Mouse (Mus musculus) liver, embryonic 16.5 days (tissue): ENCODE results near the gene Ctsl. TPM values are rescaled to one million over a fixed set of nuclear protein-coding genes. Genes with fewer than 3 reads are reported as not detected.

ENCODE experiments used
- ATAC-seq: fragments of 200-750 bp; cut with Nextera tagmentation; 2 replicates; pipeline ENCODE4 v1.8.0; 2017; ENCODE audit warnings: low read depth, mild to moderate bottlenecking, moderate number of reproducible peaks, moderate library complexity
- H3K27ac ChIP-seq: fragments of 300-500 bp; sonication (generic); 2 replicates; pipeline ENCODE4 v1.5.1; 2014; ENCODE audit warnings: mild to moderate bottlenecking, low read length
- H3K27me3 ChIP-seq: fragments of 300-500 bp; sonication (generic); 2 replicates; pipeline ENCODE4 v1.6.1; 2014; ENCODE audit warnings: low read depth, low read length, mixed read lengths; ENCODE audit not compliant: control insufficient read depth, insufficient read depth
- H3K36me3 ChIP-seq: fragments of 300-500 bp; sonication (generic); 2 replicates; pipeline ENCODE4 v1.6.1; 2014; ENCODE audit warnings: mild to moderate bottlenecking; ENCODE audit not compliant: control insufficient read depth, insufficient read depth
- H3K4me1 ChIP-seq: fragments of 300-500 bp; sonication (generic); 2 replicates; pipeline ENCODE4 v1.6.1; 2014; ENCODE audit warnings: low read depth, low read length, mixed read lengths; ENCODE audit not compliant: control insufficient read depth
- H3K4me2 ChIP-seq: fragments of 300-500 bp; sonication (generic); 2 replicates; pipeline ENCODE4 v1.6.1; 2014; ENCODE audit warnings: low read depth, low read length, mixed read lengths
- H3K4me3 ChIP-seq: fragments of 300-500 bp; sonication (generic); 2 replicates; pipeline ENCODE4 v1.5.1; 2014; ENCODE audit warnings: low read depth, mild to moderate bottlenecking, low read length
- H3K9ac ChIP-seq: fragments of 300-500 bp; sonication (generic); 2 replicates; pipeline ENCODE4 v1.6.1; 2014; ENCODE audit warnings: low read depth, low read length
- H3K9me3 ChIP-seq: fragments of 300-500 bp; sonication (generic); replicated peaks from 2 replicates; pipeline ENCODE4 v1.6.1; 2016; ENCODE audit warnings: low read length; ENCODE audit not compliant: control insufficient read depth
- WGBS: fragments of 180-500 bp; shearing (Covaris S2); extraction: QIAGEN DNeasy Blood & Tissue Kit; methylation state at CpG from one replicate; pipeline ENCODE4 v1.1.7; 2014; ENCODE audit not compliant: insufficient replicate concordance; 5-methylcytosine and 5-hydroxymethylcytosine counted together
- polyA plus RNA-seq: library from polyadenylated mRNA; unstranded; fragments of >200 nt; fragmentation: Nextera tagmentation; extraction: Ambion mirVana; gene quantifications from 2 replicates; pipeline ENCODE4 v1.2.1, GENCODE M21; 2015

The Ctsl gene
- polyA plus RNA-seq, 1 experiment from 2014 or later, result 242 TPM

GRCm38 (mm10) chr13:64365326-64365725 lies 5.4 kb downstream of the Ctsl start:
- H3K36me3 ChIP-seq, result peaks cover 3% of the 10 kb centered on the region; the same call in 1 of the 2 replicates

GRCm38 (mm10) chr13:64364258-64364657 lies 6.4 kb downstream of the Ctsl start:
- Histone ChIP-seq H3K4me3 (no peak overlapping the region), H3K4me1 (no peaks in the 10 kb centered on the region), H3K4me2 (no peak overlapping the region), H3K27me3 (no peaks in the 10 kb centered on the region), H3K36me3 (peaks cover 3% of the 10 kb centered on the region; the same call in 1 of the 2 replicates), H3K9ac (no peak overlapping the region), H3K27ac (no peak overlapping the region), H3K9me3 (no peaks in the 10 kb centered on the region)
- 50% methylated on average over 2 of the region's 2 CpGs for WGBS
- peak; percentile 16; the same call in 1 of the 2 replicates for ATAC-seq

More at GRCm38 (mm10) chr13:64365326-64365725, 5.4 kb downstream of the Ctsl start:
- H3K4me1 ChIP-seq, result peaks cover 6% of the 10 kb centered on the region
- no peak overlapping the region for H3K4me3 ChIP-seq
- H3K9ac ChIP-seq, result no peak overlapping the region
- H3K9me3 ChIP-seq, result no peaks in the 10 kb centered on the region
- no peak overlapping the region for H3K27ac ChIP-seq
- no peaks in the 10 kb centered on the region for H3K27me3 ChIP-seq
- no peak overlapping the region for H3K4me2 ChIP-seq
- ATAC-seq, result no peak

- peaks cover 2% of the 10 kb centered on the region; the same call in 1 of the 2 replicates for H3K4me1 ChIP-seq
- WGBS, result 66% methylated on average over 6 of the region's 6 CpGs
- H3K27me3 ChIP-seq, result no peaks in the 10 kb centered on the region
- no peak for ATAC-seq
- no peak overlapping the region for H3K27ac ChIP-seq
- no peaks in the 10 kb centered on the region for H3K9me3 ChIP-seq
- no peak overlapping the region for H3K9ac ChIP-seq
- no peak overlapping the region for H3K4me2 ChIP-seq
- H3K36me3 ChIP-seq, result no peaks in the 10 kb centered on the region; the same call in 1 of the 2 replicates
- no peak overlapping the region for H3K4me3 ChIP-seq
These were observed 8.6 kb downstream of the Ctsl start for GRCm38 (mm10) chr13:64362139-64362538.

- Histone ChIP-seq H3K4me3 (no peak overlapping the region), H3K9ac (no peak overlapping the region), H3K27ac (no peak overlapping the region), H3K27me3 (no peaks in the 10 kb centered on the region), H3K4me1 (peaks cover 2% of the 10 kb centered on the region; the same call in 1 of the 2 replicates), H3K4me2 (no peak overlapping the region), H3K36me3 (no peaks in the 10 kb centered on the region), H3K9me3 (no peaks in the 10 kb centered on the region)
- ATAC-seq, result no peak
- WGBS, result 68% methylated on average over 3 of the region's 3 CpGs
These were observed 9.7 kb downstream of the Ctsl start for GRCm38 (mm10) chr13:64361020-64361419.

GRCm38 (mm10) chr13:64359702-64360101 lies 11.0 kb downstream of the Ctsl start:
- Histone ChIP-seq H3K4me3 (no peak overlapping the region), H3K36me3 (no peaks in the 10 kb centered on the region), H3K4me2 (no peak overlapping the region), H3K27ac (no peak overlapping the region), H3K27me3 (no peaks in the 10 kb centered on the region), H3K4me1 (peaks cover 2% of the 10 kb centered on the region; the same call in 1 of the 2 replicates), H3K9ac (no peak overlapping the region), H3K9me3 (no peaks in the 10 kb centered on the region)
- 62% methylated on average over 3 of the region's 3 CpGs for WGBS
- no peak for ATAC-seq

GRCm38 (mm10) chr13:64358476-64358875 lies 12.2 kb downstream of the Ctsl start:
- Histone ChIP-seq H3K9ac (no peak overlapping the region), H3K4me2 (no peak overlapping the region), H3K4me1 (peaks cover 2% of the 10 kb centered on the region; the same call in 1 of the 2 replicates), H3K27me3 (no peaks in the 10 kb centered on the region), H3K9me3 (no peaks in the 10 kb centered on the region), H3K27ac (no peak overlapping the region), H3K4me3 (no peak overlapping the region), H3K36me3 (no peaks in the 10 kb centered on the region)
- 71% methylated on average over 1 of the region's 1 CpGs for WGBS
- no peak for ATAC-seq

- Histone ChIP-seq H3K27me3 (no peaks in the 10 kb centered on the region), H3K36me3 (no peaks in the 10 kb centered on the region), H3K4me2 (no peak overlapping the region), H3K9me3 (no peaks in the 10 kb centered on the region), H3K4me1 (peaks cover 2% of the 10 kb centered on the region; the same call in 1 of the 2 replicates), H3K9ac (no peak overlapping the region), H3K4me3 (no peak overlapping the region), H3K27ac (no peak overlapping the region)
- WGBS, result 45% methylated on average over 5 of the region's 5 CpGs
- ATAC-seq, result peak; percentile 45; the same call in 1 of the 2 replicates
These were observed 13.3 kb downstream of the Ctsl start for GRCm38 (mm10) chr13:64357389-64357788.

GRCm38 (mm10) chr13:64349474-64349873 lies 21.2 kb downstream of the Ctsl start:
- no peak overlapping the region for H3K4me2 ChIP-seq
- H3K9me3 ChIP-seq, result no peaks in the 10 kb centered on the region
- H3K9ac ChIP-seq, result no peak overlapping the region
- no peaks in the 10 kb centered on the region for H3K27me3 ChIP-seq
- ATAC-seq, result no peak
- no peak overlapping the region for H3K4me3 ChIP-seq
- no peaks in the 10 kb centered on the region; the same call in 1 of the 2 replicates for H3K4me1 ChIP-seq
- H3K36me3 ChIP-seq, result no peaks in the 10 kb centered on the region
- no peak overlapping the region for H3K27ac ChIP-seq
- 60% methylated on average over 2 of the region's 2 CpGs for WGBS

GRCm38 (mm10) chr13:64344082-64344501 lies 26.6 kb downstream of the Ctsl start:
- no peak overlapping the region for H3K27ac ChIP-seq
- H3K4me2 ChIP-seq, result peak overlapping the region; percentile 58
- H3K9ac ChIP-seq, result peak overlapping the region; percentile 26
- no peaks in the 10 kb centered on the region for H3K27me3 ChIP-seq
- H3K4me3 ChIP-seq, result peak overlapping the region; percentile 63
- ATAC-seq, result peak; percentile 75
- no peaks in the 10 kb centered on the region; the same call in 1 of the 2 replicates for H3K4me1 ChIP-seq
- 4% methylated on average over 9 of the region's 9 CpGs for WGBS
- H3K36me3 ChIP-seq, result no peaks in the 10 kb centered on the region
- no peaks in the 10 kb centered on the region for H3K9me3 ChIP-seq
